Mouse (Mus musculus) brain, embryonic 14.5 days (tissue): ENCODE data around the gene Tm4sf20.

ENCODE experiments used
- CTCF ChIP-seq: fragments of 200-500 bp; IDR thresholded peaks from 2 replicates; pipeline ENCODE4 v1.5.1; 2012; ENCODE audit warnings: inconsistent platforms, mild to moderate bottlenecking, moderate library complexity, borderline replicate concordance; ENCODE audit not compliant: insufficient read depth, insufficient read length; ENCODE audit errors: extremely low read depth
- POLR2A ChIP-seq: fragments of 200-500 bp; IDR thresholded peaks from 2 replicates; pipeline ENCODE4 v1.6.1; 2012; ENCODE audit warnings: mild to moderate bottlenecking, inconsistent platforms, borderline replicate concordance; ENCODE audit not compliant: poor library complexity, insufficient read depth, insufficient read length, severe bottlenecking; ENCODE audit errors: extremely low read depth

DNA sequence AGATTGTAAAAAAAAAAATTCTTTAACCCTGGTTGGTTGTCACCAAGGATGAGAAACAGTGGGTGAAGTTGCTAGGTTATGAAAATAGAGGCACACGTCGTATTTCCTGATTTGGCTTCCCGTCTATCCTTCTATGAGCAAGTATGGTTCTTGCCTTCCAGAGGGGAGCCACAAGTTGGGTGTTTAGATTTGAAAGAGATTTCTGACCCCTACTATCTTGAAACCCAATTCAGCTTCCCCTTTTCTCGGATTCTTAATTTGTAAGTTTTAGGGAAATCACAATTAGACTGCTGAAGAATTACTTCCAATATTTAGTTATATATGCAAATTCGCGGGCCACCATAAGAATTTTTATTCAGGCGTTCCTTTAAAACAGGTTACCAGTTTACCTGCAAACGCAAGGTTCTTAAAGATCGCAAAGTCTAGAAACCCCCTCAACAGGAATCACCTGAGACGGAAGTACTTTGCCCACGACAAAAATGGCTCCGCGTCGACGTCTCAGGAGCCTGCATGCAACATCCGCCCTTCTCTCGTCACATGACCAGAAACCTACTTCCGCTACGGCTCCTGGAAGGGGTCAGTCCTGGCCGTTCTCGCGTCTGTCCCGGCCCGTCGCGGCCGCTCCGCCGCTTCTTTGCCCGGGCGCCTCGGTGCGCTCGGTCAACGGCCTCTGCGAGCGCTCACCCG lies 43.8 kb downstream of the Tm4sf20 start, which contains the start of gene Mff:
- TF ChIP-seq CTCF (no peak), POLR2A (peak; percentile 91)
